Mouse (Mus musculus): ENCODE data around the gene Noct.
"Not testable (repeated sequence)": the region's sequence is repeated elsewhere in the genome, so short reads cannot be mapped to it uniquely, and the experiment has no call there.

Gene Noct

DNA sequence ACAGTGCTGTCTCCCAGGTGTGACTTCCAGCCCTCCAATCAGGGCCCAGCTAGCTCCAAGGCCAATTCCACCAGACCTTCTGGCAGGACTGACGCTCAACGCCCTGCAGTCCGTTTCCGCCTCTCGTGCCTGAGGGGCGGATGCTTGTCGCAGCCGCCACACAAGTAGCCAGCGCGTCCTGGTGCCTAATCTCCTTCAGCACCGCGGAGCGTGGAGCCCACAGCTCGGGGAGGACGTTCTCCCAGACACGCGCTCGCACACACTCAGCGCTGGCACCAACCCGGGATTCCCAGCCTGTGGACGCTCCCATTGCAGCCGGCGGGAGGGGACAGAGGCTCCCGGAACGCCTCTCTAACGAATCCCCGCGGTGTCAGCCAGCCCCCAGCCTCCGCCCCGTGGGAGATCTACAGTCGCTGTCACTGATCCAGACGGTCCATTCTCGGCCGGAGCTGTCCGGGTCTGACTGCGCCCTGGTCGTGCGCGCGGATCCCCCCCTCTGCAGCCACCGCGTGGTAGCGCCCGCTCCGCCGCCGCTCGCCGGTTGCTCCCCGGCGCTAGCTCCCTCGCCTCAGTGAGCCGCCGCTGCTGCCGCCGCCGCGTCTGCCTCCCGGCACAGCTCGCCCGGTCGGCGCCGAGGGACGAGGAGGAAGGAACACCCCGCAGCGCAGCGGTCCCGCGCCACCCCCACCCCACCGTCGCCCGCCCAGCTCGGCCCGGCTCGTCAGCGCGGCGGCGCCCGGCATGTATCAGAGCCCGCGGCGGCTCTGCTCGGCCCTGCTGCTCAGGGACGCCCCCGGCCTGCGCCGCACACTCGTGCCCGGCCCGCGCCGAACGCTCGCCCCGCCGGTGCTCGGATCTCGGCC is at the start of gene Noct:
Noct (plus strand) TSS at position 85 of the 863 bp plus-strand sequence.
- peak; percentile 89 to 91 for DNase-seq (ENCODE audit: low spot score in 2 of 2)

DNA sequence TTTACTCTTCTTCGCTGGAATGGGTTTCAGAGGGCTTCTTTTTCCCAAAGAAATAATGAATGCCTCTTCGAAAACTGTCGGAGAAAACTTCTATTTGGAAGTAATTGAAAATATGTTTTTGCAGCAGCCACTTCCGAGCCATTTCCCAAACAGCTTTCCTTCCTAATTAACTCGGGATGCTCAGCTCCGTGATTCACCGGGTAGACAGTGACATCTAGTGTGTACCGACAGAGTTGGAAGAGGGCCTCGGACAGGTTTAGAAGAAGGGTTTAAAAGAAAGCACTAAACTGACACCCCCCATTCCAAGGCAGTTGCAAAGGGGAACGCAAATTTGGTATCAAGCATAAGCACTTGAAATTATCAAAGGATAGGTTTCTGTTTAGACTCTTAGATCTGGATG is 46.1 kb upstream of the Noct start:
- DNase-seq (ENCODE audit: low spot score in 2 of 2) = no peak

DNA sequence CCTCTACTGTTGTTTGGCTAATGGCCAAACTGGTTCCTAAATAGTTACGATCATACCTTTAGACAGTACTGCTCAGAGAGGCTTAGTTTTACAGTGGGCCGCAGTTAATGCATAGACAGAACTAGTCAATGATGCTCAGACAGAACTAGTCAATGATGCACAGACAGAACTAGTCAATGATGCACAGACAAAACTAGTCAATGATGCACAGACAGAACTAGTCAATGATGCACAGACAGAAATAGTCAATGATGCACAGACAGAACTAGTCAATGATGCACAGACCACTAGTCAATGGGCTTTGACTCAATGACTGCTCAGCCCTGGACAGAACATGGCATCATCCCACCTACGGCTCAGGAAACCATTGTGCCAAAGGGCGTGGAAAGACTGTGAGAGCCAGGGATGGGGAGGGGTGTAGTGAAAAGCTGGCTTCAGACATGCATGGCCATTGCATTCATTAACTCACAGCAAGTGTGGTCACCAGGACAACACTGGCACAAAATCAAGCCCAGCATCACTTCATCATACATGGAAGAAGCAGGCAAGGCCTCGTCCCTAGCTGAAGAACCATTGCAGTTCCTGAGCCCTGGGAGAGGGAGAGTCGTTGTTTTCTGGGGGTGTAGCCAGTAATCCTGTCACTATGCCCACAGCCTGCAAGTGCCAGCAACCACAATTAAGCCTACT is 44.6 kb upstream of the Noct start:
- no peak for DNase-seq (ENCODE audit: low spot score in 2 of 2)

DNA sequence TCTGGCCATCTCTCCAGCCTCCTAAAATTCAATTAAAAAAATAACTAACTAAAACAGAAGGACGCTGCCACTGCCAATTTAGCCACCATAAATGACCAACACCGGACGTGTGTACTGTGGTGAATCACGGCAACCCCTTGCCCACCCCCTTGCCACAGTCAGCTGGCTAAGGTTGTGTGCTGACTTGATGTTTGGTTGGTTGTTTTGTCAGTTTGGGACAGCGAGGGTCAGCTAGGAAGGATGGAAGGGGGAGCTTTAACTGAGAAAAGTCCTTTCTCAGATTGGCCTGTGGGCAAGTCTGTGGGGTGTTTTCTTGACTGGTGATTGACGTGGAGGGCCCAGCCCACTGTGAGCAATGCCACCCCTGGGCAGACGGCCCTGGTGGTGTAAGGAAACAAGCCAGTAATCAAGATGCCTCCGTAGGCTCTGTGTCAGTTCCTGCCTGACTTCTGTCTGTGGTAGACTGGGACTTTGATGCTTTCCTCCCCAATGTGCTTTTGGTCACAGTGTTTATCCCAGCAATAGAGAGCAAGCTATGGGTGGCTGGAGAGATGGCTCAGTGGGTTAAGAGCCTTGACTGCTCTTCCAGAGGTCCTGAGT is 43.8 kb upstream of the Noct start:
- DNase-seq (ENCODE audit: low spot score in 2 of 2) = no peak

DNA sequence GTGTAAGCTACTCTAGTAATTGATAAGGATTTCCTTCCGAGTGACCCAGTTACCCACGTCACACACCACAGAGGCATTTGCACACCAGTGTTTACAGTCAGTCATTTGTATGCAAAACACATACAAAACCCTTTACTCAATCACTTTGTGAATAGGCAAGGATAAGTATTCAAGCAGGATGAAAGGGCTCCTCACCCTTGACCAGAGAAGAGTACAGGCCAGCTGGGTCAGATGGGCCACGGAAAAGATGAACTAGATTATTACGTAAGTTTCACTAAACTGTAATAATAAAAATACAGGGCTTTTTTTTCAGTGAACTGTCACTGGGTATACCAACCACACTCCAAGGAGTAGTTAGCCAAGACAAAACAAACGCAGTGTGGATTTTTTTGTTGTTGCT is 41.8 kb upstream of the Noct start:
- no peak for DNase-seq (ENCODE audit: low spot score in 2 of 2)

DNA sequence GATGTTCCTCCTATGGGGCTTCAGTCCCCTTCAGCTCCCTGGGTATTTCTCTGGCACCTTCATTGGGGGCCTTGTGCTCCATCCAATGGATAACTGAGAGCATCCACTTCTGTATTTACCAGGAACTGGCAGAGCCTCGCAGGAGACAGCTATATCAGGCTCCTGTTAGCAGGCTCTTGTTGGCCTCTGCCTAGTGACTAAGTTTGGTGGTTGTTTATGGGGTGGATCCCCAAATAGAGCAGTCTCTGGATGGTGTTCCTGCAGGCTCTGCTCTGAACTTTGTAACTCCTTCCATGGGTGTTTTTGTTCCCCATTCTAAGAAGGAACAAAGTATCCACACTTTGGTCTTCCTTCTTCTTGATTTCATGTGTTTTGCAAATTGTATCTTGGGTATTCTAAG is 40.7 kb upstream of the Noct start:
- not testable (repeated sequence) for DNase-seq (ENCODE audit: low spot score in 2 of 2)

DNA sequence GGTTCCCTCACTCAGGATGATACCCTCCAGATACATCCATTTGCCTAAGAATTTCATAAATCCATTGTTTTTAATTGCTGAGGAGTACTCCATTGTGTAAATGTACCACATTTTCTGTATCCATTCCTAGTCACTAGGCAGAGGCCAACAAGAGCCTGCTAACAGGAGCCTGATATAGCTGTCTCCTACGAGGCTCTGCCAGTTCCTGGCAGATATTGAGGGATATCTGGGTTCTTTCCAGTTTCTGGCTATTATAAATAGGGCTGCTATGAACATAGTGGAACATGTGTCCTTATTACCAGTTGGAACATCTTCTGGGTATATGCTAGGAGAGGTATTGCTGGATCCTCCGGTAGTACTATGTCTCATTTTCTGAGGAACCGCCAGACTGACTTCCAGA is 40.3 kb upstream of the Noct start:
- not testable (repeated sequence) for DNase-seq (ENCODE audit: low spot score in 2 of 2)

DNA sequence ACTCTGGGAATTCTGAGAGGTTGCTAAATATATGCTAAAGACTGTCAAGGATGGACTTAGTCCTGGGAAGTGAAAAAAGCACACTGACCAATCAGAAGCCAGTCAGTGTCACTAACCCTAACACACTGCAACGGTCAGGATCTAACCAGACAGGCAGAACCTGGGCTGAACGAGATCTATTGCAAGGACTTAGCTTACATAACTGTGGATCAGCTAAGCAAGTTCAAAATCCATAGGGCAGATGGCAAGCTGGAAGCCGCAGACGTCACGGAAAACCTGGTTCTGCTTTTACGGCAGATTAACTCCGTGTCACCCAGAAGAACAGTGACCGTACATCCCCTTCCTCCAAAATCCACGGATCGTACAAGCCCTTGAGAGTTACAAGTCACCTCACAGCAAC is 39.5 kb upstream of the Noct start:
- DNase-seq (ENCODE audit: low spot score in 2 of 2) = no peak

DNA sequence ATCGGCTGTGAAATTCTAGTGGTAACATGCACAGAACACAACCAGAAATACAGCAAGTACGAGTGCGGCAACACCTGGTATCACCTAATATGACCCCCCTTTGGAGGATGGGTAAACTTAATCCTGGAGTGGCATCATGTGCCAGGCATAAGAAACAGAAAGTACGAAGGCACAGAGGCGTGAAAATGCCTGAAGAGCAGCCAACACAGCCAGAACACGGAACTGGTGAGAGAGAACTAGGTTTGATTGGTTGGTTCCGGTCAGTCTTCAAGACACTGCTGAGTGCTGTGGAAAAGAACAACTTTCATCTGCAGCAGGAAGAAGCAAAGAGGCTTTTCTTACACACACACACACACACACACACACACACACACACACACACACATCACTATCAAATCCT is 38.8 kb upstream of the Noct start:
- no peak for DNase-seq (ENCODE audit: low spot score in 2 of 2)

DNA sequence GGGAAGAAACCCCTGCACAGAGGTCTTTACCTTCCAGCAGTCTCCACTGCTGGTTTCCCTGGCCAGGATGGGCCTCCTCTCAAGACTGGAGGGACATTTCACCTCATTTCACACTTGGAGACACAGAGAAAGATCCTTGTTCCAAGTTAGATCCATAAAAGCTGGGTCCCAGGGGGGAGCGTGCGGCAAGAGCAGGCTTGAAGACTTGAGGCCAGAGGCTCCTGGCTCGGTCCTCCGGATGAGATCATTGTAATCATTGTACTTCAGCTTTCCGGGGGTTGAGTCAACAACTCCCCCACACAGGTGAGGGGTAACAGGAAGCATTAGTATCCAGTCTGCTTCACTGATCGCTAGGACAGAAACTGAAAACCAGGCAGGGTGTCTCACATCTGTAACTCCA is 30.2 kb upstream of the Noct start:
- DNase-seq (ENCODE audit: low spot score in 2 of 2) = peak; percentile 78 to 83

DNA sequence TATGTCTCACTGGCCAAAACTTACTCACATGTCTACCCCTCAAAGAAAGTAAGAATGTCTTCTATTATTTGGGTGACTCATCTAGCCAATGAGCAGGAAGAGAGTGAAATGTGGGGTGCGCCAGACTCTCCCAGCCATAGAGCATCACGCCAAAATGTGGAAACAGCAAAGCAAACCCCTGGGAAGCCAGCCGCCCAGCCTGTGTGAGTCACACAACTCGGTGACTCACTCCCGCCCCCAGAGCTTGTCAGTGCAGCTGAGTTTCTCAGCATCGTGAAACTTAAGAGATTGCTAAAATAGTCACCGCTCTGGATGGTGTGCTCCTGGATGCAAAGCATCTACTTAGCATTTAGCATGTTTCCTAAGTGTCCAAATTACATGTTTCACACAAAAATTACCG is 28.9 kb upstream of the Noct start:
- peak; percentile 73 to 77 for DNase-seq (ENCODE audit: low spot score in 2 of 2)

DNA sequence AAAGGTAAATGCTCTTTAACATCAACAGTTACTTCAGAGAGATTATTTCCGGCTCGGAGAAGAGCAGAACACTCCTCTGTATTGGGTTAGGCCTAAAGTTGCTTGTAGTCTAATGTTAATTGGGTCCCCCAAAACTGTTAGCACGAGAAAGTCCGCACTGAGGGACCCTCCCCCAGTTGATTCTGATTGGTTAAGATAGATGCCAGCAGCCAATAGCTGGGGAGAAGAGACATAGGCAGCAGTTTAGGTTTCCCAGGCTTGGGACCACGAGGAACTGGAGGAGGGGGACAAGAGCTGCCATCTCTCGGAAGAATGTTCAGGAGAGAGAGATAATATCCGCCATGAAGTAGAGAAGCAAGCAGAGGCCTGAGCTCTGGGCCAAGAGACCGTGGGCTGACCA is 28.5 kb upstream of the Noct start:
- peak; percentile 28 to 35 for DNase-seq (ENCODE audit: low spot score in 2 of 2)

DNA sequence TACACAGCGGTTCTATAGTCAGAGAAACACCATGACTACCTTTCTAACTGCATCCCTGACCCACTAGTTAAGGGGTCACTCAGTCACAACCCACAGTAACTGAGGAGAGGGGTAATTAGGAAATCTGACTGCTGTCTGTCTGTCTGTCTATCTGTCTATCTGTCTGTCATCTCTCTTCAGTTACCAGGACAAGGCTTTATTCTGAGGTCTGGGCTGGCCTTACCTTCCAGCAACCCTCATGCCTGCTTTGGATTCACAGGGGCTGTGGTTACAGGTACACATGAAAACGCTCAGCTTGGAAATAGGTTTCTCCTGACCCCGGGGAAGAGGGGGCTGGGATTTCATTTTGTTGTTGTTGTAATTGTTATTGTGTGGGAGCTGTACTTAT is 27.5 kb upstream of the Noct start:
- DNase-seq (ENCODE audit: low spot score in 2 of 2) = no peak

DNA sequence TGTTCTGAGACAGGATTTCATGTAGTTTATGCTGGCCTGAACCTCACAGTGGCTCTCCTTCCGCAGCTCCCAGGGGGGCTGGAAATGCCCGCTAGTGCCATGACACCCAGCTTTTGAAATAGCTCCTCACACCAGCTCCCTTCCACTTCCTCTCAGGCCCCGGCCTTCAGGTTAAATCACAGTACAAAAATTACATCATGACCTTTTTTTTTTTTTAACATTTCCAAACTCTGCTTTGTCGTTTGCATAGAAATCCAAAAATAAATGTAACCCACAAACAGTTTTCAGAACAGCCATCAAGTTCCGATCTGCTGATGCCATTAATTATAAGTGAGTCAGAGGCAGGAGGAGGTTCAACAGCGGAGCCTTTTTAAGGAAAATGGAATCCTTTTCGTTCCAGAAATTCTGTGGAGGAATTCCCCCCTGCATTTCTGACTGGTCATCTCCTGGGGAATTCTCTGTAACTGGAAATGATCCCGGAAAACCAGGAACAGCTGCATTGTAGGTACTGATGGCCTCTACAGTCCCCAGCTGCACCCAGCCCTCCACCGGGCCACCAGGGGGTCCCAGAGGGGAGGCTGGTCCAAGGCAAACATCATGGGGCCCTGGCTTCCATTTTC is 27.0 kb upstream of the Noct start:
- peak; percentile 72 to 83 for DNase-seq (ENCODE audit: low spot score in 2 of 2)

DNA sequence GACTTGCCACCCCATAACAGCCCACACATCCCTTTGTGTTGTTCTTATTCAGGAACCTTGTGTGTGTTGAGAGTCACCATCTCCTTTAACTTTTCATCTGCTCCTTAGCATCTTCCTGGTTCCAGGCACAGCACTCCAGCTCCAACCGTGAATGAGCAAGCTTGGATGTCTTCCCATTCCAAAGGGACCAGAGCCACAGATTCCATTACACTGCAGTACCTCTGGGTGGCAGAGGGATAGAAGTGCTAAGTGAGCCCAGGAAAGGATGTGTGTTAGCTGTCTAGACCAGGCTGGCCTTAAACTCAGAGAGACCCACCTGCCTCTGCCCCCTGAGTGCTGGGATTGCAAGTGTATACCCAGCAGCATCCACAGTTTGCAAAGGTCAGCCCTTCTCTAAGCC is 26.0 kb upstream of the Noct start:
- no peak for DNase-seq (ENCODE audit: low spot score in 2 of 2)

DNA sequence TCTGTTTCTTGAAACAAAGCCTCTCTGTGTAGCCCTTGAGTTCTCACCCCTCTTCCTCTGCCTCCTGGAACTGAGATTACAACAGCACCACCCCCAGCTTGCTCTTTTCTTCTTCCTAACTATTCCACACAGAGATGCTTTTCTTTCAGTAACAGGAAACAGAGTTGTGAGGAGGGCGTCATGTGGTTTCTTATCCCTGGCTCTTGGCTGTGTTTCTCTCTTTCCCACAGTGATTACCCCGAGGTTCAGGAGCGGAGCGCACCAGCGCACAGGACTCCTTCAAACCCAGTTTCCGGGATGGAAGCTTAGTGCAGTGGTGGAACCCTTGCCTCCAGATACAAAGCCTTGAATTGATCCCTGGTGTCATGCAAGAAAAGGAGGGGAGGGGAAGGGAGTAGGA is 25.1 kb upstream of the Noct start:
- no peak for DNase-seq (ENCODE audit: low spot score in 2 of 2)

DNA sequence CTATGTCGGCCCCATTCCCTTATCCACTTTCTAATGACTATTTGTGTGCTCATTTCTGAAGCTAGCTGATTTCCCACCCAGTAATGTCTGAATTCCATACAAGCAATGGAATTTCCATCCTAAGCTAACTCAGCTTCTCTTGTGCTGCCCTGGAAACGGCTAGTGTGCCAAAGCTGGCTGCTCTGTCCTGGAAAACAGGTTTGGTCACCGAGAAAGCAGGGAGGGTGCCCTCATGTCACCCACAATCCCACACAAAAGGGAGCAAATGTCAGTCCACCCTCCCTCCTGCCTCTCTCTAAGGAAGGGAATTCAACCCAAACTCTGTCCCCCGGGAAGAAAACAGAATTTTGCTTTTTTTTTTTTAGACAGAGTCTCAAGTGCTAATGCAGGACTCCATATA is 23.9 kb upstream of the Noct start:
- no peak for DNase-seq (ENCODE audit: low spot score in 2 of 2)

DNA sequence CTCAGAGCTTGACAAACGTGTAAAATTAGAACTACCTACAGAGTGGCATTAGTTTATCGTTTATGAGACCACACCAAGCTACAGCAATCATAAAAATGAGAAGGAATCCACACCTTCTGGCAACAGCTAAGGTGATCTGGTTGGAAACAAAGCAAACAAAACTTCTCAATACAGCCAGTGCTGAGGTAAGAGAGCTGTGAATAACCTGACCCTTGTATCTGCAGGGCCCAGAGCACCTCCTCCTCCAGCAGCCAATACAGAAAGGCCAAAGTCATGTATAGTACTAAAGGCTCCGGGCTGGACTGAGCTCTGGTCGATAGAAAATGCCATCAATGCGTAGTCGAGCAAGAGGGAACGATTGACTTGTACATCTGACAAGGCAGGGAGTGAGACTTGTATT is 23.4 kb upstream of the Noct start:
- no peak for DNase-seq (ENCODE audit: low spot score in 2 of 2)

DNA sequence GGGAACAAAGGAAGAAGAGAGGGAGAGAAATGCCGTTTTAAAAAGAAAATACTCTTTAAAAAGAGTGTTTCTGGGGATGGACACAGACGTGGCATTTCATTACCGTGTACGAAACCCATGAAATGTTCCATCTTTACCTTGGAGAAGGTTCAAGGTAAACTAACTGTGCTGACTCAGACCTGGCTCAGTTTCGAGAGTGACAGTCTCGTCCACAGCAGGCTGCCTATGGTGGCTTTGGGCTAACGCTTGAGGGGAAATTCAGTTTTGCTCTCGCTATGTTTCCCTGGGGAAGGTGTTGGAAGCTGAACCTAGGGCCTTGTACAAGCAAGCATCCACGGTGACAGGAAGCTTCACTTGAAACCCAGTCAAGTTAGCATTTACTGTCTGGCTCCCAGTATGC is 22.3 kb upstream of the Noct start:
- no peak for DNase-seq (ENCODE audit: low spot score in 2 of 2)

DNA sequence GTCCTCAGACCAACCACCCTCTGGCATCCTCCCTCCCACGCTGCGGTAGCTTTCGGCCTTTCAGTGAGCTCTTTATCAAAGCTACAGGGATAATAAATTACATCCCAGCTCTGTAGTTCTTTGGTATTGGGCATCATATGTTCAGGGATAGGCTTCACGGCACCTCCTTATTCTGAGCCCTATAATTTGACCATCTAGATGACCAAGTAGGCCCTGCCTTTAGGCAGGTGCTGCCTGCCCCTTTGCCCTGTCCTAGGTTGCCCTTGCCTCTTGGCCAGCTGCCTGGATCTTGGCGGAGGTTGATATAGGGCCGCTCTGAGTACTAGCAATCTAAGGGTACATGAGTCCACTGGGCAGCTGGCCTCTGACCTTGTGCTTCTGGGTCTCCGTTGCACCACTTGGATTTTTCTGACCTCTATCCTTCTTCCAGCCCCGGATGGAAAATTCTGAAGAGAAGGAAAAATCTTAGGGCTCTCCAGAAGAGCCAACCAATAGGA is 21.7 kb upstream of the Noct start:
- peak in 1 of 2 experiments; percentile 64 for DNase-seq (ENCODE audit: low spot score in 2 of 2)

DNA sequence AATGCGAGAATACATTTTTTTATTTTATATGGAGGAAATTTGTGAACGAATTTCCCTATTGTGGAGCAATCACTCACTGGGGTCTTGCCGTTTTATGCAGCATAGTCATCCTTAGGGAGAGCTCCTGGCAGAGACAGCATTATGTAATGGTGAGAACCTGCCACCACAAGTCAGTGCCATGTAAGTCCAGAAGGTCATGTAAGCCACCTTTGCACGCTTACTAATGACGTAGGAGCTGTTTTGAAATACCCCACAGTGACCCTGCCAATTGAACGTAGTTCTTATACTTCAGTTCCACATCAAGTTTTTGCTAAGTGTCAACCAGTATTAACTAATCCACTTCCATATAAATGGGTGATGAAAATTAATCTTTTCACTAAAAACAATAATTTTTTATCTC is 20.3 kb upstream of the Noct start:
- no peak for DNase-seq (ENCODE audit: low spot score in 2 of 2)

DNA sequence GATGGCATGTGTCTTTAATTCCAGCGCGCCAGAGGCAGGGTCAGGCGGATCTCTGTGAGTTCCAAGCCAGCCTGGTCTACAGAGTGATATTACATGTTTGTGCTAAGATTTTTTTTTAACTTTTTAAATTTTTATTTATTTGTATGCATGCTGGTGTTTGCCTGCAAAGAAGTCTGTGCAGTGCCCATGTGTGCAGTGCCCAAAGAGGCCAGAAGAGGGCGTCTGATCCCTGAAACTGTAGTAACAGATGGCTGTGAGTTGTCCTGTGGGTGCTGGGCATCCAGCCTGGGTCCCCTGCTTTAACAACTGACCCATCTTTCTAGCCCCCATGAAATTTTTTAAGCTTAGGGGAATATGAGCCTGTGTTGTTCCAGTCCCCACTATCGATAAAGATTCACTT is 19.8 kb upstream of the Noct start:
- no peak for DNase-seq (ENCODE audit: low spot score in 2 of 2)

Measured in heart, adult 9 months (tissue).